Mouse (Mus musculus) brain, embryonic 14.5 days (tissue): Measurements from ENCODE around the gene Ptms.

ENCODE experiments used
- CTCF ChIP-seq: fragments of 200-500 bp; IDR thresholded peaks from 2 replicates; pipeline ENCODE4 v1.5.1; 2012; ENCODE audit warnings: inconsistent platforms, mild to moderate bottlenecking, moderate library complexity, borderline replicate concordance; ENCODE audit not compliant: insufficient read depth, insufficient read length; ENCODE audit errors: extremely low read depth
- POLR2A ChIP-seq: fragments of 200-500 bp; IDR thresholded peaks from 2 replicates; pipeline ENCODE4 v1.6.1; 2012; ENCODE audit warnings: mild to moderate bottlenecking, inconsistent platforms, borderline replicate concordance; ENCODE audit not compliant: poor library complexity, insufficient read depth, insufficient read length, severe bottlenecking; ENCODE audit errors: extremely low read depth

DNA sequence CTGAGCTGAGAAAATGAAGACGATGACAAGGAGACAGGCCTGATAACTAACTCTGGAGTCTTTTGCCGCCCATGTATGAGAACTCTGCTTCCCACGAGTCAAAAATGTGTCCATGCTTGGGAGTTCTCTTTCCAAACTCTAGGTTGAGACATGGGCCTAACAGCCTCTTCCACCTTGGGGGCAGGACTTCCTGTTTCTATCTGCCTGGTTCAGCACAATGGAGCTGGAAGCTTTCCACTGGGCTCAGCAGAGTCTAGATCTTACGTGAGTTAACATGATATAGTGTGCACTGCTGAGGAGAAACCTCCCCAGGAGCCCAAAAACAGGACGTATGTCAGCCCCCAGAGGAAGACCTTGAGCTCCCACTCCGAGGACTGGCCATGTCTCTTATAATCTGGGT, 6.7 kb downstream of the Ptms start:
- TF ChIP-seq CTCF (no peak), POLR2A (no peak)
